14 mouse cellular contexts compared by ENCODE assay signal in the genomic region with DNA sequence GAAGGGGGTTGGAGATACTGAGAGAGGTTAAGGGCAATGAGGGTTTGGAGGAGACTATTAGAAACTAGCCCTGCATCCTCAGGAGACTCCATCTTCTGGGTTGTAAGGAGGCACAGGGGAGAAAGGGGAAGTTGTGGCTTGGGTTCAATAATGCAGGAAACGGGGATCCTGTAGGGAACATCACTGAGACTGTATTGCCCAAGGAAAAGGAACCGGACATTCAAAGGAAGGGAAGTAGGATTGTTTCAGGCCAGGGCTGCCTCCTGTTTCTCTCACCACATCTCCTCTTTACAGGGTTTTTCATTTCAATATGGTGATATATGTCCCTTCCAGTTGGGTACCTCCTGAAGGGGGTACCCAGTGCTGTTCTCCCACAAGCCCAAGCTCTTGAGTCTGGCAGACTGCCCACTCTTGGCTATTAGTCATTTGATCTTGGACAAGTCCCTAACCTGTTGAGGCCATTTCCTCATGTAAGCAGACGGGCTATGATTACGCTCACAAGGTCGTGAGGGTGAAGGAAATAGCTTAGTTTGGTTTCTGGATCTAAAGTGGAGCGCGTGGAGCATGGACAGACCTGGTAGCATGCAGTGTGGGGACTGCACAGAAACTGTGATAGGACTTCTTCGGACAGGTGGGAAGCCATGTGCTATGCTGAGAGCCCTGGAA.
DNase-seq lines count a peak whose midpoint lies in the region; ATAC-seq lines count a peak whose summit lies in the region.
"Had no signal": no experiment of that assay in that cellular context is flagged by ENCODE, and none has a peak within 500 bp of the region (broad histone marks: within the 10 kb centered on the region; RNA-seq: fewer than 3 reads in every experiment).

No protein-coding gene starts in this region.

- peaks cover 63% of the 10 kb centered on the region for H3K36me3 ChIP-seq in kidney, embryonic 14.5 days (ENCODE audit: control insufficient read depth, insufficient read depth, low read length)
- H3K36me3 ChIP-seq in megakaryocyte, embryonic 14.5 days (replicated peaks; ENCODE audit: low read length) = peaks cover 56% of the 10 kb centered on the region
- H3K36me3 ChIP-seq: midbrain, embryonic 13.5 days had no signal

- H3K9ac ChIP-seq in kidney, embryonic 14.5 days (ENCODE audit: low read depth, low read length) = no peak overlapping the region
- H3K9ac ChIP-seq: hindbrain, embryonic 14.5 days; liver, embryonic 12.5 days; midbrain, embryonic 13.5 days had no signal

- whole genome bisulfite sequencing in kidney, embryonic 14.5 days = 74% methylated on average over 8 of the region's 8 CpGs

- DNase-seq in adrenal gland, adult (ENCODE audit: inconsistent age in 2 of 2, low spot score in 1 of 2) = peak; percentile 18 to 76
- no peak for DNase-seq in adrenal gland, postnatal 4 days (ENCODE audit: low spot score in 2 of 2)
- DNase-seq in kidney, adult 9 months = peak; percentile 44
- DNase-seq in thymus, postnatal 4 days = no peak
- DNase-seq in left cerebral cortex, adult 11 months (ENCODE audit: low spot score) = no peak
- DNase-seq: cerebellum, adult 9-10 months; gastrocnemius, postnatal 25 days had no signal

- no peaks in the 10 kb centered on the region for H3K27me3 ChIP-seq in kidney, embryonic 14.5 days (ENCODE audit: control insufficient read depth, insufficient read depth, low read length)
- no peaks in the 10 kb centered on the region for H3K27me3 ChIP-seq in megakaryocyte, embryonic 14.5 days (replicated peaks)
- H3K27me3 ChIP-seq: liver, embryonic 12.5 days had no signal

- H3K27ac ChIP-seq in kidney, embryonic 14.5 days (ENCODE audit: low read depth, low read length) = no peak overlapping the region
- H3K27ac ChIP-seq: hindbrain, embryonic 14.5 days; liver, embryonic 12.5 days; midbrain, embryonic 13.5 days had no signal

- no peaks in the 10 kb centered on the region for H3K9me3 ChIP-seq in kidney, embryonic 14.5 days (ENCODE audit: control insufficient read depth, low read length)
- peaks cover 5% of the 10 kb centered on the region; the same call in 1 of the 2 replicates for H3K9me3 ChIP-seq in megakaryocyte, embryonic 14.5 days
- H3K9me3 ChIP-seq: liver, embryonic 12.5 days; midbrain, embryonic 13.5 days had no signal

- H3K4me3 ChIP-seq in kidney, embryonic 14.5 days (ENCODE audit: low read length) = no peak overlapping the region
- peak overlapping the region; percentile 54 for H3K4me3 ChIP-seq in megakaryocyte, embryonic 14.5 days (replicated peaks)
- H3K4me3 ChIP-seq: erythroblast, embryonic 14.5 days; liver, embryonic 12.5 days; midbrain, embryonic 13.5 days had no signal

- H3K4me2 ChIP-seq in kidney, embryonic 14.5 days (replicated peaks; ENCODE audit: low read depth, low read length) = no peak overlapping the region
- H3K4me2 ChIP-seq: hindbrain, embryonic 14.5 days; liver, embryonic 12.5 days; midbrain, embryonic 13.5 days had no signal

- no peak for ATAC-seq in kidney, embryonic 14.5 days (ENCODE audit: low FRiP score, low TSS enrichment)
- peak; percentile 64 for ATAC-seq in common myeloid progenitor, adult 5-6 weeks (replicated peaks; ENCODE audit: low read depth, poor library complexity, severe bottlenecking)
- ATAC-seq: liver, embryonic 12.5 days; midbrain, embryonic 13.5 days had no signal

- H3K4me1 ChIP-seq in kidney, embryonic 14.5 days (ENCODE audit: control insufficient read depth, insufficient read depth, low read length) = peaks cover 11% of the 10 kb centered on the region
- H3K4me1 ChIP-seq in megakaryocyte, embryonic 14.5 days = peaks cover 72% of the 10 kb centered on the region

Comparison
In these comparisons a context has a peak if more than half of its experiments do, and no peak if none do; other contexts are left out.
1. DNase-seq: peak in adrenal gland, adult (2 of 2) and kidney, adult 9 months (single experiment); none in adrenal gland, postnatal 4 days (0 of 2), thymus, postnatal 4 days (single experiment) and left cerebral cortex, adult 11 months (single experiment).